Mouse (Mus musculus) hindbrain, embryonic 11.5 days (tissue): ENCODE results near the gene Tekt4. TPM values are rescaled to one million over a fixed set of nuclear protein-coding genes. Genes with fewer than 3 reads are reported as not detected.

Experiments
- ATAC-seq: fragments of 200-750 bp; cut with Nextera tagmentation; 2 replicates; pipeline ENCODE4 v1.8.0; 2017; ENCODE audit warnings: mild to moderate bottlenecking, moderate TSS enrichment, moderate library complexity; ENCODE audit not compliant: low FRiP score
- DNase-seq: peaks from one replicate; pipeline ENCODE4 v3.0.0-alpha.2; 2015; ENCODE audit warnings: low spot score
- H3K27ac ChIP-seq: fragments of 300-500 bp; sonication (generic); 2 replicates; pipeline ENCODE4 v1.5.1; 2014; ENCODE audit warnings: mild to moderate bottlenecking, low read depth, low read length
- H3K27me3 ChIP-seq: fragments of 300-500 bp; sonication (generic); 2 replicates; pipeline ENCODE4 v1.6.1; 2014; ENCODE audit warnings: mild to moderate bottlenecking, low read length, moderate library complexity, mixed read lengths; ENCODE audit not compliant: control insufficient read depth, insufficient read depth
- H3K36me3 ChIP-seq: fragments of 300-500 bp; sonication (generic); 2 replicates; pipeline ENCODE4 v1.6.1; 2014; ENCODE audit warnings: mild to moderate bottlenecking, low read length, moderate library complexity, mixed read lengths; ENCODE audit not compliant: control insufficient read depth, insufficient read depth
- H3K4me1 ChIP-seq: fragments of 300-500 bp; sonication (generic); replicated peaks from 2 replicates; pipeline ENCODE4 v1.6.1; 2014; ENCODE audit warnings: low read length, mixed read lengths; ENCODE audit not compliant: control insufficient read depth, insufficient read depth
- H3K4me2 ChIP-seq: fragments of 300-500 bp; sonication (generic); replicated peaks from 2 replicates; pipeline ENCODE4 v1.6.1; 2014; ENCODE audit warnings: mild to moderate bottlenecking, low read depth, low read length
- H3K4me3 ChIP-seq: fragments of 300-500 bp; sonication (generic); 2 replicates; pipeline ENCODE4 v1.5.1; 2014; ENCODE audit warnings: low read depth, low read length
- H3K9ac ChIP-seq: fragments of 300-500 bp; sonication (generic); 2 replicates; pipeline ENCODE4 v1.6.1; 2014; ENCODE audit warnings: low read depth, low read length
- H3K9me3 ChIP-seq: fragments of 300-500 bp; sonication (generic); 2 replicates; pipeline ENCODE4 v1.6.1; 2016; ENCODE audit warnings: low read length; ENCODE audit not compliant: control insufficient read depth
- WGBS: fragments of 180-500 bp; shearing (Covaris S2); extraction: QIAGEN DNeasy Blood & Tissue Kit; methylation state at CpG from one replicate; pipeline ENCODE4 v1.1.7; 2014; 5-methylcytosine and 5-hydroxymethylcytosine counted together
- polyA plus RNA-seq: library from polyadenylated mRNA; unstranded; fragments of >200 nt; fragmentation: Nextera tagmentation; extraction: Ambion mirVana; gene quantifications from 2 replicates; pipeline ENCODE4 v1.2.1, GENCODE M21; 2014

Tekt4 gene
- polyA plus RNA-seq, 1 experiment from 2014 or later = 1.3 TPM

- no peaks in the 10 kb centered on the region for H3K36me3 ChIP-seq
- no peak overlapping the region for H3K9ac ChIP-seq
- 76% methylated on average over 4 of the region's 4 CpGs for WGBS
- no peaks in the 10 kb centered on the region for H3K9me3 ChIP-seq
- H3K4me1 ChIP-seq = peaks cover 25% of the 10 kb centered on the region
- DNase-seq = no peak
- no peak overlapping the region for H3K4me3 ChIP-seq
- H3K27ac ChIP-seq = 0 out of 2 replicates have a peak overlapping the region, but pooled peaks have one; percentile 30
- no peak for ATAC-seq
- no peaks in the 10 kb centered on the region for H3K27me3 ChIP-seq
- no peak overlapping the region for H3K4me2 ChIP-seq
Measured at GRCm38 (mm10) chr17:25411251-25411650, 43.2 kb upstream of the Tekt4 start.

GRCm38 (mm10) chr17:25414209-25414608 lies 40.2 kb upstream of the Tekt4 start:
- Histone ChIP-seq H3K27me3 (no peaks in the 10 kb centered on the region), H3K27ac (no peak overlapping the region), H3K9ac (no peak overlapping the region), H3K9me3 (no peaks in the 10 kb centered on the region), H3K4me3 (no peak overlapping the region), H3K36me3 (no peaks in the 10 kb centered on the region), H3K4me1 (peaks cover 33% of the 10 kb centered on the region), H3K4me2 (no peak overlapping the region)
- WGBS = 79% methylated on average over 4 of the region's 4 CpGs
- DNase-seq (no peak), ATAC-seq (no peak)

GRCm38 (mm10) chr17:25414917-25415316 lies 39.5 kb upstream of the Tekt4 start:
- no peak overlapping the region; the same call in 1 of the 2 replicates for H3K4me2 ChIP-seq
- no peak overlapping the region for H3K9ac ChIP-seq
- peaks cover 35% of the 10 kb centered on the region for H3K4me1 ChIP-seq
- peak overlapping the region; percentile 75 for H3K27ac ChIP-seq
- DNase-seq = no peak
- no peak overlapping the region for H3K4me3 ChIP-seq
- no peaks in the 10 kb centered on the region for H3K27me3 ChIP-seq
- ATAC-seq = no peak
- H3K36me3 ChIP-seq = no peaks in the 10 kb centered on the region
- H3K9me3 ChIP-seq = no peaks in the 10 kb centered on the region
- 38% methylated on average over 3 of the region's 3 CpGs for WGBS

GRCm38 (mm10) chr17:25415421-25415913 lies 38.9 kb upstream of the Tekt4 start:
- DNase-seq = peak; percentile 51
- peak overlapping the region; percentile 37; the same call in 1 of the 2 replicates for H3K9ac ChIP-seq
- H3K4me3 ChIP-seq = no peak overlapping the region
- H3K9me3 ChIP-seq = no peaks in the 10 kb centered on the region
- H3K27ac ChIP-seq = peak overlapping the region; percentile 75
- peaks cover 35% of the 10 kb centered on the region for H3K4me1 ChIP-seq
- no peaks in the 10 kb centered on the region for H3K27me3 ChIP-seq
- WGBS = 10% methylated on average over 6 of the region's 6 CpGs
- peak; percentile 53; the same call in 1 of the 2 replicates for ATAC-seq
- H3K4me2 ChIP-seq = peak overlapping the region; percentile 11
- H3K36me3 ChIP-seq = no peaks in the 10 kb centered on the region

- Histone ChIP-seq H3K4me1 (peaks cover 35% of the 10 kb centered on the region), H3K27ac (peak overlapping the region; percentile 75), H3K36me3 (no peaks in the 10 kb centered on the region), H3K9ac (no peak overlapping the region), H3K4me3 (no peak overlapping the region), H3K27me3 (no peaks in the 10 kb centered on the region), H3K4me2 (no peak overlapping the region; the same call in 1 of the 2 replicates), H3K9me3 (no peaks in the 10 kb centered on the region)
- ATAC-seq (peak; percentile 33; the same call in 1 of the 2 replicates), DNase-seq (peak; percentile 47)
- WGBS = 20% methylated on average over 3 of the region's 3 CpGs
Measured at GRCm38 (mm10) chr17:25416219-25416618, 38.2 kb upstream of the Tekt4 start.

- no peak overlapping the region for H3K27ac ChIP-seq
- H3K27me3 ChIP-seq = no peaks in the 10 kb centered on the region
- 58% methylated on average over 6 of the region's 6 CpGs for WGBS
- DNase-seq (no peak), ATAC-seq (no peak)
- H3K4me3 ChIP-seq = no peak overlapping the region
- no peak overlapping the region for H3K4me2 ChIP-seq
- no peak overlapping the region for H3K9ac ChIP-seq
- H3K4me1 ChIP-seq = peaks cover 35% of the 10 kb centered on the region
- H3K36me3 ChIP-seq = no peaks in the 10 kb centered on the region
- H3K9me3 ChIP-seq = no peaks in the 10 kb centered on the region
Measured at GRCm38 (mm10) chr17:25417990-25418389, 36.4 kb upstream of the Tekt4 start.

GRCm38 (mm10) chr17:25418926-25419325 lies 35.5 kb upstream of the Tekt4 start:
- 29% methylated on average over 9 of the region's 9 CpGs for WGBS
- H3K4me3 ChIP-seq = no peak overlapping the region
- H3K4me1 ChIP-seq = peaks cover 35% of the 10 kb centered on the region
- DNase-seq (peak; percentile 57), ATAC-seq (0 out of 2 replicates have a peak, but pooled peaks have one; percentile 36)
- H3K9ac ChIP-seq = no peak overlapping the region
- H3K27me3 ChIP-seq = no peaks in the 10 kb centered on the region
- no peak overlapping the region for H3K4me2 ChIP-seq
- H3K36me3 ChIP-seq = no peaks in the 10 kb centered on the region
- no peaks in the 10 kb centered on the region for H3K9me3 ChIP-seq
- no peak overlapping the region for H3K27ac ChIP-seq

GRCm38 (mm10) chr17:25420998-25421397 lies 33.4 kb upstream of the Tekt4 start:
- DNase-seq = no peak
- H3K27ac ChIP-seq = no peak overlapping the region
- peaks cover 24% of the 10 kb centered on the region for H3K4me1 ChIP-seq

GRCm38 (mm10) chr17:25424526-25425080 lies 29.8 kb upstream of the Tekt4 start:
- H3K27ac ChIP-seq = no peak overlapping the region
- ATAC-seq (no peak), DNase-seq (no peak)
- no peaks in the 10 kb centered on the region for H3K36me3 ChIP-seq
- 30% methylated on average over 8 of the region's 8 CpGs for WGBS
- no peak overlapping the region for H3K4me3 ChIP-seq
- H3K9ac ChIP-seq = no peak overlapping the region
- H3K4me1 ChIP-seq = peaks cover 8% of the 10 kb centered on the region; the same call in 1 of the 2 replicates
- no peak overlapping the region for H3K4me2 ChIP-seq
- H3K27me3 ChIP-seq = peaks cover 3% of the 10 kb centered on the region; the same call in 1 of the 2 replicates
- H3K9me3 ChIP-seq = no peaks in the 10 kb centered on the region

More at GRCm38 (mm10) chr17:25420998-25421397, 33.4 kb upstream of the Tekt4 start:
- Histone ChIP-seq H3K4me3 (no peak overlapping the region), H3K36me3 (no peaks in the 10 kb centered on the region), H3K9ac (no peak overlapping the region), H3K27me3 (no peaks in the 10 kb centered on the region), H3K4me2 (no peak overlapping the region), H3K9me3 (no peaks in the 10 kb centered on the region)
- no peak for ATAC-seq
- 87% methylated on average over 3 of the region's 3 CpGs for WGBS
